Mouse (Mus musculus) midbrain, embryonic 15.5 days (tissue): ENCODE measurements at regions not wholly inside any gene's neighbourhood (a gene's known extent, or its start where the extent isn't known, plus 50 kb on each side); places are given as distances from the start of the nearest gene placed in this dataset.

Experiments
- ATAC-seq: fragments of 200-750 bp; cut with Nextera tagmentation; replicated peaks from 2 replicates; pipeline ENCODE4 v1.8.0; 2017; ENCODE audit warnings: moderate TSS enrichment
- H3K27ac ChIP-seq: fragments of 300-500 bp; sonication (generic); 2 replicates; pipeline ENCODE4 v1.5.1; 2015; ENCODE audit warnings: mild to moderate bottlenecking, inconsistent platforms
- H3K27me3 ChIP-seq: fragments of 300-500 bp; sonication (generic); replicated peaks from 2 replicates; pipeline ENCODE4 v1.6.1; 2015; ENCODE audit warnings: inconsistent platforms
- H3K36me3 ChIP-seq: fragments of 300-500 bp; sonication (generic); replicated peaks from 2 replicates; pipeline ENCODE4 v1.6.1; 2015; ENCODE audit warnings: inconsistent platforms
- H3K4me1 ChIP-seq: fragments of 300-500 bp; sonication (generic); 2 replicates; pipeline ENCODE4 v1.6.1; 2015; ENCODE audit warnings: inconsistent platforms
- H3K4me2 ChIP-seq: fragments of 300-500 bp; sonication (generic); 2 replicates; pipeline ENCODE4 v1.6.1; 2015; ENCODE audit warnings: inconsistent platforms, mild to moderate bottlenecking, moderate library complexity
- H3K4me3 ChIP-seq: fragments of 300-500 bp; sonication (generic); 2 replicates; pipeline ENCODE4 v1.5.1; 2015; ENCODE audit warnings: mild to moderate bottlenecking, inconsistent platforms
- H3K9ac ChIP-seq: fragments of 300-500 bp; sonication (generic); 2 replicates; pipeline ENCODE4 v1.6.1; 2015; ENCODE audit warnings: mild to moderate bottlenecking, inconsistent platforms
- H3K9me3 ChIP-seq: fragments of 300-500 bp; sonication (generic); 2 replicates; pipeline ENCODE4 v1.6.1; 2016; ENCODE audit warnings: inconsistent platforms
- WGBS: fragments of 180-500 bp; shearing (Covaris S2); methylation state at CpG from one replicate; pipeline ENCODE4 v1.1.7; 2015; ENCODE audit warnings: mixed read lengths; 5-methylcytosine and 5-hydroxymethylcytosine counted together

DNA sequence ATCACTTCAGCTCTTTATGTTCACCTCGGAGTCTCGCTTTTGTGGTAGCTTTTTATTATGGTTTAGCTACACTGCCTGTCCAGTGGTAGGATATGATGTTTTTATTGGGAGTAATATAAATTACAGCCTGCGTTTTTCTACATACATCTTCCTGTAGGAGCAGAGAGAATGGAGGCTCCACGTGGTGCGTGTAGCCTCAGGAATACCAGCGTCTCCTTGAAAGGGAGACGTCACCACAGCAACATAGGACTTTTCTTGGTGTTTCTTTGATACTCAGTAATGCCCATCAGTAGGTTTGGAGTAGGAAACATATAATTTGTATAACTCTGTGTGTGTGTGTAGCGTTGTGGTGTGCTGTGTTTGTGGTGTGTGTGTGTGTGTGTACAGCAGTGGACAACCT lies 150.7 kb downstream of the Ndufs4 start:
- no peak overlapping the region for H3K4me3 ChIP-seq
- no peaks in the 10 kb centered on the region for H3K36me3 ChIP-seq
- no peak overlapping the region for H3K27ac ChIP-seq
- H3K27me3 ChIP-seq, result no peaks in the 10 kb centered on the region
- WGBS, result 90% methylated on average over 8 of the region's 8 CpGs
- H3K9me3 ChIP-seq, result no peaks in the 10 kb centered on the region
- no peak overlapping the region for H3K4me2 ChIP-seq
- no peak overlapping the region for H3K9ac ChIP-seq
- no peaks in the 10 kb centered on the region for H3K4me1 ChIP-seq
- ATAC-seq, result no peak

- Histone ChIP-seq H3K4me1 (no peaks in the 10 kb centered on the region), H3K36me3 (no peaks in the 10 kb centered on the region), H3K27me3 (no peaks in the 10 kb centered on the region), H3K27ac (no peak overlapping the region), H3K9ac (no peak overlapping the region), H3K4me2 (no peak overlapping the region), H3K4me3 (no peak overlapping the region), H3K9me3 (no peaks in the 10 kb centered on the region)
- no peak for ATAC-seq
- WGBS, result 73% methylated on average over 4 of the region's 4 CpGs
These were observed 152.2 kb downstream of the Ndufs4 start for GRCm38 (mm10) chr13:114235892-114236291.

- H3K27me3 ChIP-seq, result no peaks in the 10 kb centered on the region
- H3K27ac ChIP-seq, result no peak overlapping the region
- no peak for ATAC-seq
- H3K4me2 ChIP-seq, result no peak overlapping the region
- H3K9ac ChIP-seq, result no peak overlapping the region
- no peaks in the 10 kb centered on the region for H3K36me3 ChIP-seq
- no peak overlapping the region for H3K4me3 ChIP-seq
- H3K4me1 ChIP-seq, result no peaks in the 10 kb centered on the region
- no peaks in the 10 kb centered on the region for H3K9me3 ChIP-seq
- 92% methylated on average over 3 of the region's 3 CpGs for WGBS
These were observed 155.9 kb downstream of the Ndufs4 start for GRCm38 (mm10) chr13:114232203-114232602.

GRCm38 (mm10) chr13:114230557-114230956 lies 157.5 kb downstream of the Ndufs4 start:
- Histone ChIP-seq H3K4me2 (no peak overlapping the region), H3K27ac (no peak overlapping the region), H3K9me3 (no peaks in the 10 kb centered on the region), H3K4me3 (no peak overlapping the region), H3K36me3 (no peaks in the 10 kb centered on the region), H3K27me3 (no peaks in the 10 kb centered on the region), H3K9ac (no peak overlapping the region), H3K4me1 (no peaks in the 10 kb centered on the region)
- ATAC-seq, result no peak
- 90% methylated on average over 4 of the region's 4 CpGs for WGBS

GRCm38 (mm10) chr13:114227046-114227445 lies 161.0 kb downstream of the Ndufs4 start:
- H3K4me1 ChIP-seq, result no peaks in the 10 kb centered on the region

DNA sequence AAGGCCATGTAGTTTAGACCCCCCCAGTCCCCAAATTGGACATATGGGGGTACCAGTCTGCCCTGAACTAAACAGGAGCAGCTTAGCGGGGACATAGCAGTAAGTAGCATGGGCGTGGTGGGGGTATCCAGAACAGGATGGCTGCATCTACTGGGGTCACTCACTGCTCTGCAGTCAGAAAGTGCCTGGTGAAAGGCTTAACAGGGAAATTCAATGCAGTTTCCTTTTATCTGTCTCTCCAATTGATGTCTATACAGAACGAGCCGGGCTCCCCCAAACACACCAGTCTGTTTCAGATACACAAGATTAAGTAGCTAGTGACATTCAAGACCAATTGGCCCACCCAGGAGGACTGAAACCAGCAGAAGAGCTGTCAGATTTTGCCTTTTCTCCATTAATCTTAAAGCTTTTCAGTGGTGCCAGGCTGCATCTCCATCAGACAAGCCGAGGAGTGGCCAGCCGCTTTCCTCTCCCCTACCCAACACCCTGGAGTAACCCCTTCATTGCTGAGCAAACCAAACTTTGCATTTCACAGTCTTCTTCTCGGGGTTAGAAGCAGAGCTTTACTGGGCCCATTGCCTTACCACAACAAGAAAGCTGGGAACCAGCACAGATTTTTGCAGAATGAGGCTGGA lies 161.7 kb downstream of the Ndufs4 start:
- no peak overlapping the region for H3K4me3 ChIP-seq
- 38% methylated on average over 7 of the region's 7 CpGs for WGBS
- no peak overlapping the region for H3K4me2 ChIP-seq
- H3K27ac ChIP-seq, result no peak overlapping the region
- H3K4me1 ChIP-seq, result no peaks in the 10 kb centered on the region
- H3K27me3 ChIP-seq, result no peaks in the 10 kb centered on the region
- no peak; the same call in 1 of the 2 replicates for ATAC-seq
- no peak overlapping the region for H3K9ac ChIP-seq
- no peaks in the 10 kb centered on the region for H3K9me3 ChIP-seq
- H3K36me3 ChIP-seq, result no peaks in the 10 kb centered on the region

More at GRCm38 (mm10) chr13:114227046-114227445, 161.0 kb downstream of the Ndufs4 start:
- Histone ChIP-seq H3K27me3 (no peaks in the 10 kb centered on the region), H3K36me3 (no peaks in the 10 kb centered on the region), H3K9me3 (no peaks in the 10 kb centered on the region), H3K4me3 (no peak overlapping the region), H3K9ac (no peak overlapping the region), H3K27ac (no peak overlapping the region), H3K4me2 (no peak overlapping the region)
- WGBS, result 45% methylated on average over 4 of the region's 4 CpGs
- ATAC-seq, result no peak

- H3K9ac ChIP-seq, result no peak overlapping the region
- H3K36me3 ChIP-seq, result no peaks in the 10 kb centered on the region
- peak; percentile 72 for ATAC-seq
- no peaks in the 10 kb centered on the region for H3K9me3 ChIP-seq
- H3K4me3 ChIP-seq, result no peak overlapping the region
- 0 out of 2 replicates have a peak, but pooled peaks cover 3% of the 10 kb centered on the region for H3K4me1 ChIP-seq
- 33% methylated on average over 5 of the region's 5 CpGs for WGBS
- H3K4me2 ChIP-seq, result no peak overlapping the region
- H3K27ac ChIP-seq, result no peak overlapping the region
- no peaks in the 10 kb centered on the region for H3K27me3 ChIP-seq
These were observed 168.1 kb downstream of the Ndufs4 start for GRCm38 (mm10) chr13:114219870-114220492.

GRCm38 (mm10) chr13:114215044-114215443 lies 173.0 kb downstream of the Ndufs4 start:
- Histone ChIP-seq H3K4me2 (no peak overlapping the region), H3K9me3 (no peaks in the 10 kb centered on the region), H3K27me3 (no peaks in the 10 kb centered on the region), H3K27ac (no peak overlapping the region), H3K4me3 (no peak overlapping the region), H3K9ac (no peak overlapping the region), H3K4me1 (0 out of 2 replicates have a peak, but pooled peaks cover 3% of the 10 kb centered on the region), H3K36me3 (no peaks in the 10 kb centered on the region)
- 84% methylated on average over 4 of the region's 4 CpGs for WGBS
- ATAC-seq, result no peak
